Mouse (Mus musculus) monocyte, adult 59 days (primary cell): ENCODE measurements around the gene Nat8f3. TPM values are rescaled to one million over a fixed set of nuclear protein-coding genes. Genes with fewer than 3 reads are reported as not detected.

Source experiments
- total RNA-seq, 2 experiments: library from RNA; stranded (reverse); gene quantifications; one replicate each; pipeline ENCODE4 v1.2.4; 2023

Gene Nat8f3
- total RNA-seq: not detected

GRCm38 (mm10) chr6:85765532-85765931 lies at the start of gene Nat8f3:
Gene Nat8f3, minus strand, starts transcription at chr6:85765754.

GRCm38 (mm10) chr6:85713105-85713504 lies 52.4 kb downstream of the Nat8f3 start, which contains the start of gene Nat8f7:
Gene Nat8f7, minus strand, starts transcription at chr6:85713205.

Other genes starting within 250 kb of the Nat8f3 start
- gene Alms1, start 178.2 kb downstream of the Nat8f3 start, total RNA-seq: 1 to 10 TPM; 3.2 to 4.6 TPM
- gene Nat8f7, start 52.5 kb downstream of the Nat8f3 start, total RNA-seq: not detected
- not detected for gene Nat8f6, start 55.2 kb upstream of the Nat8f3 start, total RNA-seq
- not detected for gene Nat8f5, start 55.2 kb upstream of the Nat8f3 start, total RNA-seq
- gene Nat8, start 66.3 kb upstream of the Nat8f3 start, total RNA-seq: not detected
- under 1 TPM in 1 of 2 experiments, not detected in 1; 0.21 TPM for gene Nat8f2, start 103.4 kb upstream of the Nat8f3 start, total RNA-seq
- gene Nat8f4, start 139.1 kb upstream of the Nat8f3 start, total RNA-seq: under 1 TPM; 0.58 to 0.88 TPM
- 10 to 100 TPM; 12.2 to 14.7 TPM for gene Tprkb, start 146.1 kb upstream of the Nat8f3 start, total RNA-seq
- gene Nat8f1, start 149.9 kb upstream of the Nat8f3 start, total RNA-seq: 1 to 10 TPM; 2.7 to 4.2 TPM
- 100 to 1,000 TPM; 166 to 167 TPM for gene Dusp11, start 195.9 kb upstream of the Nat8f3 start, total RNA-seq